Mouse (Mus musculus) left cerebral cortex, postnatal 36 days (tissue): ENCODE measurements around the gene Espnl. TPM values are rescaled to one million over a fixed set of nuclear protein-coding genes. Genes with fewer than 3 reads are reported as not detected.

Experiments
- DNase-seq, 2 experiments: peaks; one replicate each; pipeline ENCODE4 v3.0.0; 2021 to 2022; ENCODE audit warnings: low spot score in 2 of 2, mixed read lengths in 1 of 2
- intact Hi-C: fragments of 180-260 bp; cut with DNase I; formaldehyde crosslinking; loops from one replicate; pipeline ENCODE4 v1.15.1; 2025
- total RNA-seq, 2 experiments: library from RNA; stranded (reverse); gene quantifications; 2 replicates each; pipeline ENCODE4 v1.2.3; 2021

The Espnl gene
- total RNA-seq, 2 experiments from 2014 or later = 0.30 to 0.34 TPM

DNA sequence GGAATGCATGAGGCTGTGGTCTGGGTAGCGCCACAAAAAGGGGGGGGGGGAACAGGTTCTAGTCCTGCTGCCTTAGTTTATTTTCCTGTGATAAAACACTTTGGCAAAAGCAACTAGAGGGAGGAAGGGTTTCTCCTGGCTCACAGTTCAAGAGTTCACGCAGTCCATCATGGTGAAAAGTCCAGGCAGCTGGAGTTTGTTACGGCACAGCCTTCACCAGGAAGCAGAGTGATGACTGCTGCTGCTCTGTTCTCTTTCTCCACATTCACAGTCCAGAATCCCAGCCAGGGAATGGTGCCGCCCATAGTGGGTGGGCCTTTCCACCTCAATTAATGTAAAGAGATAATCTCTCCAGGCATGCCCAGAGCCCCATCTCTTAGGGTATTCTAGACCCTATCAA, 9.6 kb upstream of the Espnl start:
- intact Hi-C loops = no loop called here
- no peak for DNase-seq

DNA sequence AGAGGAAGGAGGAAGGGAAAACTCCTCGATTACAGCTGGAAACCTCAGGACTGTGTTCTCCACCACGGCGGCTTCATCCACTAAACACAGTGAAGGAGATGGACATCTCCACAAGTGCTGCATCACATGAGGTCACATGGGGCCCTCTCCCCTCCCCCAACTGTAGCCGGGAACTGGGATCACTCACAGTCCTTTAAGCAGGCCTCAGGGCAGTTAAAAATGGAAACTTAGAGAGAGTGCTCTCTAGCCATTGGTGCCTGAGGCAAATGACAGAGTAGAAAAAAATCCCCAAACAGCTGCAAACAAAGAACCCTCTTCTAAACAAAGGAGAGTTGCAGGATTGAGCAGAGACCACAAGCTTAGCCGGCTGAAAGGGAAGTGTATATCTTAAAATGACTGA, 8.6 kb upstream of the Espnl start:
- intact Hi-C loops = no loop called here
- no peak for DNase-seq

DNA sequence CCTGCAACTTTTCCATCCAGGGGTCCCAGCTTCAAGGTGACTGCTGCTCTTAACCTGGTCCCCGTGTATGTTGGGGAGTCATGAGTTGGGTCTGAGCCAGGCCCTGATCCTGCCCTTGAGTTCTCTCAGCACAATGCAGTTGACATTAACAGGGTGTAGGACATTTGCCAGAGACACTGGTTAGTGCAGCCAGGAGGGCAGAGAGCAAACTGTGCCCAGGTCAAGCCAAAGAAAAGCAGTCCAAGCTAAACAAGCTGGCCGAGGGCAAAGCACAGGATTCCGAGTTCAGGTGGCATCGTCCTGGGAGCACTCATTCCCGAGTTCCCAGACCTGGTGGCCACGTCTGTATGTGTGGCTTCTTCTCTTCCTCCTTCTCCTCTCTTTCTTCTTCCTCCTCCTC, 4.2 kb upstream of the Espnl start:
- DNase-seq = no peak
- intact Hi-C loops = no loop called here

DNA sequence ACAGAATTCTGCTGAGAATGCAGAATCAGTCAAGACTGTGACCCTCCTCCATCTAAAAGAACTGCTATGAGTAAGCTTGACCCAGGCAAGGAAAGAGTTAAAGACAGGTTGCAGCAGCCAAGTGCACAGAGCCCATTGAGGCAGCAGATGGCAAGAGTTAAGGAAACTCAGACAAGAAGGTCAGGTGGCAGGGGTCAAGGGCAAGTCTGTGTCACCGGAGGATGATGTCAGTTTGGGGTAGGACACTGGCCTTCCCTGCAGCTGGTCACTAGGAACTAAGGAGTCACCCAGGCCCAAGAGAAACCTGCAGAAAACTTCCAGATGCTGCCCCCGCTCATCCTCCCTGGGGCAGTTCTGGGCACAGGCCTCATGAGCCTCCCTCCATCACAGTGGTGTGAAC, 2.8 kb downstream of the Espnl start:
- DNase-seq = no peak
- intact Hi-C loops = no loop called here

DNA sequence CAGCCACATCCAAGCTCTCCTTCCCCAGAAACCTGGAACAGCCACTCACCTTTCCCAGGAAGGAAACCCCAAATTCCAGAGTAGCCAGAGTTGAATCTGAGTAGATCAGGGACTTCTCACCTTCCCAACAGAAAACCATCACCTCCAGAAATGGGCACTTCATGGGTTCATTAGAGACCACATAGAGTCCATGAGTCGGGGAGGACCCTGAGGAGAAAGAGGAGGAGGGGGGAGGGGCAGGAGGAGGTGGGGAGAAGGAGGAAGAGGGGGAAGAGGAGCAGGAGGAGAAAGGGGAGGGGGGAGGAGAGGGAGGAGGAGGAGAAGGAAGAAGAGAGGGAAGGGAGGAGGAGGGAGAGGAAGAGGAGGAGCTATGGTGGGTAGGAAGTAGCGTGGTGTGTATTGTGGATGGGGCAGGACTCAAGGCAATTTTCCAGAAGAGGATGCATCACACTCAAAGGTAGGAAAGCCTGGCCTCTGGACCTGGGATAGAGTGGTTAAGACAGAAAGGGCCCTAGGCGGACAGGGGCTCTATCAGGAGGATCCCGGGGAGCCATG, 3.7 kb downstream of the Espnl start:
- no peak for DNase-seq
- intact Hi-C loops = no loop called here

DNA sequence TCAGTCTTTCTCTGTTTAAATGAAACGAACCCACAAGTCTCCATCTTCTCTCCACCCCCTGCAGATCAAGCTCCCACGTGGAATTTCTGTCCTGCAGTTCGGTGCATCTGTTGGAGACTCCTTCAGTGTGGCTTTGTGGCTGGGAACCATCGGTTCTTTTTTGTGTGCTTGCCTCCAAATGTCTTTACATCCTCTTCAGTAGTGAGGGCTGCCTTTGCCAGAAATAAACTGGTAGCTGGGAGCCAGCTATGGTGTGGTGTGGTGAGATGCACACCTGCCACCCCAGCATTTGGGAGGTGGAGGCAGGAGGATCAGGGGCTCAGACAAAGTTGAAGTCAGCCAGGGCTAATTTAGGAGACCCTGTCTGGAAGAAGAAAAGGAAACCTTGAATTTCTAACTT, 10.2 kb downstream of the Espnl start:
- DNase-seq = peak; percentile 35 to 56

DNA sequence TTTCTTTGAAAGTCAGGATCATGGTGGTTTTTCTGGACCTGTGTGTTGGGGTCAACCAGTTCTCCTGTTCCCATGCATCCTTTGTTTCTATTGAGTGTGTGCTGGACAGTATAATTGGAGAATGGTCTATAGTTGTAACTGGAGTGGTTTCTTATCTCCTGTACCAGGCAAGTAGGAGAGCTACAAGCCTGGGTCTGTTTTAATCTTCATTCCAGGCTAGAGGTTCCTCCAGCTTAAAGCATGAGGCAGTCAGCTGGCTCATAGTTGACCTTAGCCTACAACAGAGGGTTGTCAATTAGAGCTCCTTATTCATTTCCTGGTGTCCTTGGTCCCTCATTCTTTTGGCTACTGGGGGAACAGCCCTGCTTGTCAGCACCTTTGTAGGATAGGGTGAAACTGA, 11.7 kb downstream of the Espnl start:
- no peak for DNase-seq
- intact Hi-C loops = no loop called here

More for the DNA sequence above, 10.2 kb downstream of the Espnl start:
- intact Hi-C loops = no loop called here

DNA sequence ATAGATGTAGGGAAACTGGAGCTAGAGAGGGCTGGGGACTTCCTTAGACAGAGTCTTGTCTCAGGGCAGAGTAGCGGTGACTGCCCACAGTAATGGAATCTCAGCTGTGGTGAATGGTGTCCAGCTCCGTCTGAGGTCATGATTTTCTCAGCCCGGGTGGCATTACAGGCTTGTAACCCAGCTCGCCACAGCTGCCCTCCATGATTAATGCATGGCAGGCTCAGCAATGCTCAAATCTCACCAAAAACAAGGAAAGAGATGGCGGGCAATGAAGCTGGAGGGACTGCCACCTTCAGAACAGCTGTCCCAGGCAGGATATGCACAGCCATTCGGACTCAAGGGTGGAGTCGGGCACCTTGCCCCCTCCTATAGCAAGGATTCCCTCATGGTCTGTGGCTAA, 15.5 kb downstream of the Espnl start:
- intact Hi-C loops = no loop called here
- DNase-seq = no peak

DNA sequence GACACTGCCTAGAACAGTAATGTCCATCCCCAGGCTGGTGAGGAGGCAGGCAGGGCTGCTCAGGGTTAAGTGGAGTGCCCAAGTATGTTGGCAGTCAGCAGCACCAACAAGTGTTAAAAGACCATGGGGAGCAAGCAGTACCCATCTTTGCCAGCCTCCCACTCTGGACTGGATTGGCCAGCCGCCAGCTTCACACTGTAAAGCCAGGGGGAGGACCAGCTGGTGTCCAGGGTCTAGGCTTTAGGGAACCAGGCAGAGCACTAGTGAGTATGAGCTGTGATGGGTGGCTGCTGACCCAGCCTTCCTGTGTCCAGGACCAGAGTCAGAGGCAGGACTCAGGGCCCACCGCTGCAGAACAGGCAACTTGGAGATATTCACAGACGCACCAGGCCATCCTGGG, 22.1 kb downstream of the Espnl start:
- DNase-seq = peak; percentile 18 to 38
- intact Hi-C loops = loop anchor here (10.0 kb wide), 1 partner anchor 419 kb away; no protein-coding TSS in a partner anchor

DNA sequence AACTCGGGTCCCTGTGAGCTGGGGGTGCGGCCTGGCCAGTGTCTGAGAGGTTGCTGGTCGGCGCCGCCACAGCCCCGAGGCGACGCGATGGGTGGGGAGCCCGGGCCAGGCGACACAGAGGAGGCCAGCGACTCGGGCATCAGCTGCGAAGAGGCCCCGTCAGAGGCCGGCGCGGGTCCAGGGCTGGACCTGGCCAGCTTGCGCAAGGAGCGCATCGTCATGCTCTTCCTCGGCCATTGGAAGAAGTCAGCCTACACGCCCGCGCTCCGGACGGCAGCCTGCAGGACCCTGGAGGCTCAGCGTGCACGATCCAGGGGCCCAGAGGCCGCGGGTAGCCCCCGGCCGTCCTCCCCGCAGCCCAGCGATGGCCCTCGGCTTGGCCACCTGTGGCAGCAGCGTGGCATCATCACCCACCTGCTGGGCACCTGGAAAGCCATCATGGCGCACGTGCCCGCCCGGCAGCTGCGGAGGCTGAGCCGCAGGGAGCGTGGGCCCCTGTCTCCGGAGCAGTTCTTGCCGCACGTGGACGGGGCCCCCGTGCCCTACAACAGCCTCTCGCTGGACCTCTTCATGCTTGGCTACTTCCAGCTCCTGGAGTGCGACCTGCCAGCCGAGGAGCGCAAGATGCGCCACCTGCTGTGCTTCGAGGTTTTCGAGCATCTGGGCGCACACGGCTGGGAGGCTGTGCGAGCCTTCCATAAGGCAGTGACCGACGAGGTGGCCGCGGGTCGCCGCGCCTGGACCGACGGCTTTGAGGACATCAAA, 23.2 kb downstream of the Espnl start:
- intact Hi-C loops = loop anchor here (5.0 to 10.0 kb wide), 2 partner anchors 168 to 420 kb away; partner anchors contain the start of gene Ramp1
- peak; percentile 27 for DNase-seq

DNA sequence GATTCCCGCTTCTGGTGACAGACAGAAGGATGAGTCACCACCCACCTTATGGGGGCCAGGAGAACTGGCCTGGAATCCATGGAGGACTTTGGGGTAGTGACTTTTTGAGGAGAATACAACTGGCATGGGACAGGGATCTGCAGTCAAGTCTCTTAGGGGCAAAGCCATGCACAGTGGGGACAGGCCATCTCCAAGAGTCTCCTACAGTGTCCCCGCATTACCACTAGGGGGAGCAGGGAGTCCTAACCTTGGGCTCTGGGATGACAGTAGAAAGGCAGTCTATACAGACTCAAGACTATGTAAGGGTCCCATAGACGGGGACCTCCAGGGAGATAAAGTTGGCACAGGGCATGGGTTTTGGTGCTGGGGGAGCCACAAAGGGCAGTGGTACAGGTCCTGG, 25.0 kb downstream of the Espnl start:
- intact Hi-C loops = loop anchor here (5.0 to 10.0 kb wide), 2 partner anchors 170 to 422 kb away; partner anchors contain the start of gene Ramp1
- DNase-seq = peak; percentile 51 to 53

DNA sequence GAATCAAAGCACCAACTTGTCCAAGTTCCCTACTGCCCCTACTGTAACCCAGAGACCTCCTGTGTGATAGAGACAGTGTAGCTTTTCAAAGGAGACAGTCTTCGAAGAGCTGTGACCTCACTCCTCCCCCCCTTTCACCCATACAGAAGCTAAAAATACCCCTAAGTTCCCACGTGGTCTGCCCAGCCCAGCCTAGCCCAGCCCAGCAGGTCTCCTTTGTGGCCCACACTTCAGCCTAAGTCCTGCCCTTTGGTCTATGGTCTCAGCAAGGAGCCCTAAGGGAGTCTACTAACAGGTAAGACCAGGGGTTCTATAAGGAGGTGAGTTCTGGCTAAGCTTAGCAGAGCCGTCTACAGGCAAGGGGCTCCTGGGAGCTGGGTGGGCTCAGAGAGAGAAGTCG, 29.0 kb downstream of the Espnl start, which contains the start of gene Klhl30:
TSS of gene Klhl30 (plus strand) at position 176 of the 400 bp plus-strand sequence.
- intact Hi-C loops = no loop called here
- no peak for DNase-seq

DNA sequence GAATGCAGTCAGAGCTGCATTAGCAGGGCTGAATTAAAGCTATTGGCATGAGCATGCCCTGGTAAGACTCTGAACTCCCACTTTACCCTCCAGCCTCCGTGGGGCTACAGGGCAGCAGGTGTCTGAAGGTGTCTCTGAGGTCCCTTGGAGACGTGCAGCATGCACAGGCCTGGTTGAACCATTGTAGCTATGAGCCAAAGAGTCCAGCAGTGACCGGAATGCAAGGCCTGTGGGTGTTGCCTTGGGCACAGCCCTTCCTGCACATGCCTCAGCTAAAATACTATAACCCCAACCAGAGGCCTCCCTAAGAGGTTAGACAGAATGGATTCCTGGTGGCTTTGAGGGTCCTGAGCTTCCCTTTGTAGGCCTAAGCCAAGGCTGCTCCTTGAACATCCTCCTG, 29.4 kb downstream of the Espnl start:
- intact Hi-C loops = no loop called here
- no peak for DNase-seq

DNA sequence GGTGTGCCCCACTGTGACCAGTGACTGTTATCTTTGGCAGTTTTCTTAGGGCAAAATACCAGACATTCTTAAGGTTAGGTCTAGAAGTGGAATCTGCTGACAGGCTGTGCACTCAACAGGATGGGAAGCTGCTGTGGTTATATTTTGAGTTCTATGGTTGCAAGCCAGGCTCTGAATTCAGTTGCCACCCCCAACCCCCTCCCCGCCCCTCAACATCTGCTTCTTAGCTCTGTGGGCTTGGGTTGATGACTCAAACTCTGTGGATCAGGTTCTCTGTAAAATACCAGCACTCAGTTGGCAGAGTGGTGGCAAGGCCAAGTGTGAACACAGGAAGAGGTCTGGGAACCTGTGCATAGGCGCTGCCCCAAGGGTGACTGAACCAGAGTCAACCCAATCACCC, 30.4 kb downstream of the Espnl start:
- intact Hi-C loops = no loop called here
- DNase-seq = peak in 1 of 2 experiments; percentile 15

DNA sequence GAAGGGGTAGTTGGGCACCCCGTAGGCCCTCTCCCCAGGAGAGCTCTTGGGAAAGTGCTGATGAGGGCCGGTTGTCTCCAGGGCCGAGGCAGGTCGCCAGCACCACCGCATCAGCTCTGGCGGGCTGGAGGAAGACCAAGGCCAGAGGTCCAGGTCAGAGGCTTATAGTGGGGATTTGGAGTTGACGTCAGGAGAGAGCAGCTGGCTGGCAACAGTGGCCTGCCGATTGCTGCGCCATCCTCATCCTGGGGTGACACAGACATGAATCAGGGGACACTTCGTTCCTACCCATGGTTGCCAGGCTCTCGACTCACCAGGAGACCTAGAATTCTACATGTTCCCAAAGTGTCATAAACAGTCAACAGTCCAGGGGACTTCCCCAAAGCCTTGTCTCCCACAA, 34.2 kb downstream of the Espnl start:
- intact Hi-C loops = no loop called here
- DNase-seq = no peak

DNA sequence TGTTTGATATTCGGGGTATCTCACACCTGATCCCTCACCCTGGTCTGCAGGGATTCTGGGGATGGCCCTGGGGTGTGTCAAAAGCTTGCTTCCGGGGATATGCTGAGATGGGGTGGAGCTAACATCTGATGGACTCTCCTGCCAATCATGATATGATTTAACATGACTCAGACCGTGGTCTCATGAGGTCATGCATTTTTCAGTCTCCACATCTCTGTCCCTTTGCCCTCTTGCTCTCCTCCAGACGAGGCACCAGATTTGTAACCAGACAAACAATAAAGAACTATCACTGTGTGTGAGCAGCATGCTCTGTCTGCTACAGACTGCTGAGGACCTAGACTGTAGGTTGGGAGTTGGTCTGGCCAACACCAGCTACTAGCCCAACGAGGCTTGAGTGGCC, 40.2 kb downstream of the Espnl start:
- intact Hi-C loops = no loop called here
- no peak for DNase-seq

DNA sequence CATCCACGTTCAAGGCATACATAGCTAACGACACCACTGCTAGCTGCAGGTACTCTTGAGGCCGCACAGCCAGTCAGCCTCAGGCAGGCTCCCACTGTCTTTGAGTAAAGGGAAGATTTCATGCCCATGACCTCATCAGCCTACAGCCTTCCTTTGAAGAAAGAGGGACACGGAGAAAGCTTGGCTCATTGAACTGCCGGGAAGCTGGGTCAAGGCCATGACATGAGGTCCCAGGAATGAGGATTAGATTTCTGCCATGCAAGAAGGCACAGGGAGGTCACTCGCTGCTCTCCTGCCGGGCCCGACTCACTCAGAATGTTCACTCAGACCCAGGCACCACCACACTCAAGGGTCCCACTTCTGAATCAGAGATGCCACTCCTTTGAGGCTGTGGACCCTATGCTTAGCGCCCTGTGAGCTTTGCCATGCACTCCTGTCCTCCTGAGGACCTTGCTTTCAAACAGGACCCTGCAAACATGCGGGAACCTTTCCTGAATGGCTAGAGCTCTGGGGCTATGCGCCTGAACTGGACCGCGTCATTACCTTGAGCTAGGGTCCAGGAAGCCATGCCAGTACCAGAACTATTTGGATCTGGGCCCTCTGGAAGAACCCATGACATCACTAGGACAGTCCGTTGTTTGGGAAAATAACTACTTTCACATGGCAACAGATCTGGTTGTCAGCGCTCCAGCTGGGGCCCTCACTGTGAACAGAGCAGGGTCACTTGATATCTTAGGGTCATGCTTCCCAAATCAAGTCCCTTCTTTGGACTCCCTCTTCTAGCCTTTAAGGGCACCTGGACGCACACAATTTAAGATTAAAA, 43.2 kb downstream of the Espnl start:
- DNase-seq = no peak
- intact Hi-C loops = no loop called here

DNA sequence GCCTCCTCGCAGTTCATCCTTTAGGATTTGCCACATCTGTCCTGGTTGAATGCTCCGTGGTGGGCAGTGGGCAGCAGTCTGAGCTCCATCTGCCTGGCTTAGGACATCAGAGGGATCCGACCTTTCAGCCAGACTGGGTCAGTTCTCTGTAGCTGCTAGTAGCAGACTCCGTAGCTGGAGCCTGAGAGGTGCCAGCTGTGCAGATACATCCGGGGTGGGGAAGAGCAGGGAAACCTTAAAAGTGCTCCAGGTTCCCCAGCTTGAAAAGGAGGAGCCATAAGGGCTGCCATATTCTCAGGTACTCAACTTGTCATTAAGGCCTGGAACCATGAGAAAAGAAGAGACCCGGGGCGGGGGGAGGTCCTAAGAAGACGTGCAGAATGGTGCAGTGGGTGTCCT, 43.9 kb downstream of the Espnl start:
- intact Hi-C loops = no loop called here
- no peak for DNase-seq

DNA sequence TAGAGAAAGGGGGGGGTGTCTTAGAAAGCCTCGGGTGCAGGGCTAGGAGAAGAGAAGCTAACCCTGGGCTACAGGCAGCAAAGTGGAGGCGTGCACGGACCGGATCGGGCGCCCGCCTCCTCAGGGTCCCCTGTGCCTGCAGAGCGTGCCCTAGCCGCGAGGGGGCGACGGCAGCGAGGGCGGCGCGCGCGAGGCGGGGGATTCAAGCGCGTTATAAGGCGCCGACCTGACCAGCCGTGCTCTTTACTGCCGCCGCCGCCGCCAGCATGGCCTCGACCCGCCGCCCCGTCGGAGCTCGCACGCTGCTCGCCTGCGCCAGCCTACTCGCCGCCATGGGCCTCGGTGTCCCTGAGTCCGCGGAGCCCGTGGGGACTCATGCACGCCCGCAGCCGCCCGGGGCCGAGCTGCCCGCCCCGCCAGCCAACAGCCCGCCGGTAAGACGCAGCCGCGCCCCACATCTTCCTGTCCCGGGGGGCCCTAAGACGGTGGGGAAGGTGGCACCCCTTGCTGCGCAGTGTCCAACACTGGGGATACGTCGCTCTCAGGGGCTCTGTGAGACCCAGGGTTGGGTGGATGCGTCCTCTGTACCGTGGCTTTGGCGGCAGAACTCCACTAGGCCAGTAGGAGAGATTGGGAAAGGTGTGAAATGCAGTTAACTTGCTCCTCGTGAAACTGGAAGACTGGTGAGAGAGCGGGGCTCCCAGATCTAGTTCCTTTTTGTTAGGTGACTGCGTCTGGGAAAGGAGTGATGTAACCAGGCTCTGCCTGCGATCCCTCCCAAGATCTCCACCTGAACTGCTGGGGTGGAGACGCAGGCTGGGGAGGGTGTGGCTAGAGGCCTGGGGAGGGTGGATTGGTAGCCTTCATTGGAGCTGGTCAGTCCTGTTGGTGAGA, 44.6 kb downstream of the Espnl start, which contains the start of gene Erfe:
TSS of gene Erfe (plus strand) at position 216 of the 894 bp plus-strand sequence.
- intact Hi-C loops = no loop called here
- peak in 1 of 2 experiments; percentile 34 for DNase-seq
